Mouse (Mus musculus): ENCODE results near the gene Gpr83. TPM values are rescaled to one million over a fixed set of nuclear protein-coding genes. Genes with fewer than 3 reads are reported as not detected.

Gene Gpr83
- polyA plus RNA-seq, 1 experiment: 0.27 TPM

DNA sequence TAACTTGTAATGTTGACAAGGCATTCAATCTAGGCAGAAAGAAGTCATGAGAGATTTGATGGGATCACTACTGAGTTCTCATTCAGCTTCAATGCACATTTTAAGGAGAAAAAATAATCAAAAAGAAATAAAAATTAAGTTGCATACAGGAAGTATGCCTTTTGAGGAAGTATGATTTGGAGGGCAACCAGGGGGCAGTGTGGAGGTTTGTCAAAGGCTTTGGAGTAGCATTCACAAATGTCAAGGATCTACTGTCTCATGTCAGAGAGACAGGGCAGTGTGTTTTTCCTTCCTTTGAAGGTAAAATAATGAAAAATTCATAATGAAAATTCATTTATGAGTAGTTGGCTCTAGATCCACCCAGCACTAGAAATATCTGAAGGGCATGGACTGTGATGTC, 25.1 kb downstream of the Gpr83 start:
- H3K4me3 ChIP-seq (ENCODE audit: low read depth, low read length): no peak overlapping the region
- peaks cover 4% of the 10 kb centered on the region; the same call in 1 of the 2 replicates for H3K4me1 ChIP-seq (ENCODE audit: control insufficient read depth, insufficient read depth, insufficient read length, low read length)
- H3K27ac ChIP-seq (ENCODE audit: insufficient read depth, low read depth, low read length): no peak overlapping the region
- H3K36me3 ChIP-seq (ENCODE audit: control insufficient read depth, insufficient read depth, low read length): no peaks in the 10 kb centered on the region
- TF ChIP-seq POLR2A (IDR thresholded peaks at IDR 0.05; ENCODE audit: low read depth, low read length): no peak
- TF ChIP-seq CTCF (IDR thresholded peaks at IDR 0.05; ENCODE audit: extremely low read depth, insufficient read length, insufficient replicate concordance, low read depth, low read length): no peak
- no peaks in the 10 kb centered on the region for H3K27me3 ChIP-seq (ENCODE audit: control insufficient read depth, insufficient read depth, low read length)

DNA sequence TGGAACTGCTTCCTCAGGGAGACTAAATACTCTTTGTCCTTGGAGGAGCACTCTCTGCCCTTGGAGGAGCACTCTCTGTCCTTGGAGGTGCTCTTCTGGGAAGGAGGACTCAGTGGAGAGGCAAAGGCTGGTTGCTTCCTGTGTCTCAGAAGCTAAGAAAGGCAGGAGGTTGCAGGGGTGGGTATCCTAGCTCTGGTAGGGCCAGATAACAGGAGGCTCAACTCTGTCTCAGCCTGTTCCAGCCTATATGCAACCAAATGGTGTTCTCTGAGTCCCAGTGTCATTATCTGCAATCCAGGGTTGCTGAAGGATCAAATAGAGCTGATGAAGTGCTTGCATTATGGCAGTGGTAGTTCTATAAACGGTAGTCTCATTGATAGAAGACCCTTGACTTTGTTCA, 25.9 kb downstream of the Gpr83 start:
- TF ChIP-seq POLR2A (IDR thresholded peaks at IDR 0.05; ENCODE audit: low read depth, low read length): no peak
- TF ChIP-seq CTCF (IDR thresholded peaks at IDR 0.05; ENCODE audit: extremely low read depth, insufficient read length, insufficient replicate concordance, low read depth, low read length): no peak
- Histone ChIP-seq H3K4me3 (ENCODE audit: low read depth, low read length) (no peak overlapping the region), H3K36me3 (ENCODE audit: control insufficient read depth, insufficient read depth, low read length) (no peaks in the 10 kb centered on the region), H3K4me1 (ENCODE audit: control insufficient read depth, insufficient read depth, insufficient read length, low read length) (peaks cover 4% of the 10 kb centered on the region; the same call in 1 of the 2 replicates), H3K27me3 (ENCODE audit: control insufficient read depth, insufficient read depth, low read length) (no peaks in the 10 kb centered on the region), H3K27ac (ENCODE audit: insufficient read depth, low read depth, low read length) (no peak overlapping the region)
- 63% methylated on average over 1 of the region's 1 CpGs for WGBS

DNA sequence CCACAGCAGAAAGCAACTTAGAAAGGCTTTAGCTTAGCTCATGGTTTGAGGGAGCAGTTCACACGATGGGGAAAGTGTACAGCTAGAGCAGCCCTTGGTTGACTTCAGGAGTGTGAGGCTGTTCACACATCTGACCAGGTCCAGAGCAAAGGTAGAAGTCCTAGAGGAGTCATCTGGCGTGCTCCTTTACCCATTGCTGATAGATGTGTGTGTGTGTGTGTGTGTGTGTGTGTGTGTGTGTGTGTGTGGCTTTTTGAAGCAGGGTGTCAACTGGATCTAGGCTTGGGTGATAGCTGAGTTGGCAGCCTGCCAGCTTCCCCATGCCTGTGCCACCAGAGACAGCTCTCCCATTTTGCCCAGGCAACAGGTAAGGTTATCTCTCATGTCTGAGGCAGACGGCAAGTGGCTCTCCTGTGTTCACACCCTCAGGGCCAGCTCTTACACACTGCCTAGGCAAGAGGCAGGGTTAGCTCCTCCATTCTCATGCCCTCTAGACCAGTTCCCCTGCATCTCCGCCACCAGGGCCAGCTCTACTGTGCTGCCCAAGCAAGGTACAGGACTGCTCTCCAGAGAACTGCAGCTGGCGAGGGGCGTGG, 27.9 kb downstream of the Gpr83 start:
- no peak for TF ChIP-seq POLR2A (IDR thresholded peaks at IDR 0.05; ENCODE audit: low read depth, low read length)
- no peak for TF ChIP-seq CTCF (IDR thresholded peaks at IDR 0.05; ENCODE audit: extremely low read depth, insufficient read length, insufficient replicate concordance, low read depth, low read length)
- WGBS: 50% methylated on average over 6 of the region's 6 CpGs
- Histone ChIP-seq H3K27ac (ENCODE audit: insufficient read depth, low read depth, low read length) (no peak overlapping the region), H3K36me3 (ENCODE audit: control insufficient read depth, insufficient read depth, low read length) (no peaks in the 10 kb centered on the region), H3K4me1 (ENCODE audit: control insufficient read depth, insufficient read depth, insufficient read length, low read length) (peaks cover 4% of the 10 kb centered on the region; the same call in 1 of the 2 replicates), H3K4me3 (ENCODE audit: low read depth, low read length) (no peak overlapping the region), H3K27me3 (ENCODE audit: control insufficient read depth, insufficient read depth, low read length) (no peaks in the 10 kb centered on the region)

DNA sequence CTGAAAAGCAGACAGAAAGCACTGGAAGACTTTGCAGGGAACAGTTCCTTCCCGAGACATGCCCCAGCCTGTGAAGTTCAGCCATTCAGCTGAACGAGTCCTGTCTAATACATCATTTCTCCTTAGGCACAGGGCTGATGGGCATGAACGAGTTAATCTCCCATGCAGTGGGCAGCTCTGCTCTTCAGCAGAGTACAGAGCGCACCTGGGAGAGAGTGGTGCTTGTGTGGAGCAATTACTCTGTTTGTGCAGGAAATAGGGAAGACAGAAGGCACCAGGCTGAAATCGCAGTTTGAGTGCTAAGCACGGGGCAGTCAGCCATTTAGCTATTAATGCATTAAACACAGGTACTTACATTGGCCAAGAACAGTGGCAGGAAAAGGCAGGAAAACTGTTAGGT, 28.7 kb downstream of the Gpr83 start:
- 56% methylated on average over 6 of the region's 6 CpGs for WGBS
- TF ChIP-seq CTCF (IDR thresholded peaks at IDR 0.05; ENCODE audit: extremely low read depth, insufficient read length, insufficient replicate concordance, low read depth, low read length) (no peak), POLR2A (IDR thresholded peaks at IDR 0.05; ENCODE audit: low read depth, low read length) (no peak)
- no peaks in the 10 kb centered on the region for H3K36me3 ChIP-seq (ENCODE audit: control insufficient read depth, insufficient read depth, low read length)
- H3K4me1 ChIP-seq (ENCODE audit: control insufficient read depth, insufficient read depth, insufficient read length, low read length): peaks cover 4% of the 10 kb centered on the region; the same call in 1 of the 2 replicates
- H3K4me3 ChIP-seq (ENCODE audit: low read depth, low read length): no peak overlapping the region
- H3K27me3 ChIP-seq (ENCODE audit: control insufficient read depth, insufficient read depth, low read length): no peaks in the 10 kb centered on the region
- no peak overlapping the region for H3K27ac ChIP-seq (ENCODE audit: insufficient read depth, low read depth, low read length)

DNA sequence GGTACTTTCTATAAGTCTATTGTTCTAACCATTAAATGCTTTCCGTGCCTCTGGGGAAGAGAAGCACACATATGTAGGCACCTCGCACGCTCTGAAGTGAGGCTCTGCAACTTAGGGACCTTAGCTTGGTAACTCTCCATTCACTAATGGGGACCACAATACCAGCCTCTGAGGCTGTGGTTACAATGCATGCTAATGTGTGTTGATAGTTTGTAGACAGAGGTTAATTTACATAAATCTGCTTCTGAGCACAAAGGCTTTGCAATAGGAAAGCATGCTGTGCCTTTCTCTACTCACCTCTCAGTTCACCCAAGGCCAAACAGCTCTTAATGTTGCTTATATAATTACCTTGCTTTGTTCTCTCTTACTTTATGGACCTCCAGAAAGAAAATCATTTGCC, 30.7 kb downstream of the Gpr83 start:
- Histone ChIP-seq H3K4me1 (ENCODE audit: control insufficient read depth, insufficient read depth, insufficient read length, low read length) (peaks cover 4% of the 10 kb centered on the region; the same call in 1 of the 2 replicates), H3K27ac (ENCODE audit: insufficient read depth, low read depth, low read length) (no peak overlapping the region), H3K4me3 (ENCODE audit: low read depth, low read length) (no peak overlapping the region), H3K36me3 (ENCODE audit: control insufficient read depth, insufficient read depth, low read length) (no peaks in the 10 kb centered on the region), H3K27me3 (ENCODE audit: control insufficient read depth, insufficient read depth, low read length) (no peaks in the 10 kb centered on the region)
- no peak for TF ChIP-seq POLR2A (IDR thresholded peaks at IDR 0.05; ENCODE audit: low read depth, low read length)
- TF ChIP-seq CTCF (IDR thresholded peaks at IDR 0.05; ENCODE audit: extremely low read depth, insufficient read length, insufficient replicate concordance, low read depth, low read length): no peak
- 96% methylated on average over 3 of the region's 3 CpGs for WGBS

DNA sequence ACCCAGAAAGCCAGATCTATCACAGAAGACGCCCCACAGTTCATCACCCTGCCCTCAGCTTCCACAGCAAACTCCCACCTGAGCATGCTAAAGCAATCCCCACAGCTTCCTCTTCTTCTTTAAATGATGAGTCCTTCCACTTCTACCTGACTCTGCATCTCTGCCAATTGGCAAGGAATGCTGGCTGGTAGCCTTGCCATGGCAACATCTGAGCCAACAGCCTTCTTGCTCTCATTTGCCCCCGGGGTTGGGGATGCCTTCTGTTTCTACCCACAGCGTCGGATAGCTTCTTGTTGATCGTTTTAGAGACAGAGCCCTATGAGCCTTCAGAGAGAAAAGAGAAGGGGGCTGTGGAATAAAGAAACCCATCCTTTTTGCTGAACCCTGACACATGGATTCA, 31.9 kb downstream of the Gpr83 start:
- H3K36me3 ChIP-seq (ENCODE audit: control insufficient read depth, insufficient read depth, low read length): no peaks in the 10 kb centered on the region
- H3K4me1 ChIP-seq (ENCODE audit: control insufficient read depth, insufficient read depth, insufficient read length, low read length): peaks cover 4% of the 10 kb centered on the region; the same call in 1 of the 2 replicates
- TF ChIP-seq CTCF (IDR thresholded peaks at IDR 0.05; ENCODE audit: extremely low read depth, insufficient read length, insufficient replicate concordance, low read depth, low read length): no peak
- TF ChIP-seq POLR2A (IDR thresholded peaks at IDR 0.05; ENCODE audit: low read depth, low read length): no peak
- WGBS: 92% methylated on average over 5 of the region's 5 CpGs
- no peaks in the 10 kb centered on the region for H3K27me3 ChIP-seq (ENCODE audit: control insufficient read depth, insufficient read depth, low read length)
- H3K27ac ChIP-seq (ENCODE audit: insufficient read depth, low read depth, low read length): no peak overlapping the region
- no peak overlapping the region for H3K4me3 ChIP-seq (ENCODE audit: low read depth, low read length)

DNA sequence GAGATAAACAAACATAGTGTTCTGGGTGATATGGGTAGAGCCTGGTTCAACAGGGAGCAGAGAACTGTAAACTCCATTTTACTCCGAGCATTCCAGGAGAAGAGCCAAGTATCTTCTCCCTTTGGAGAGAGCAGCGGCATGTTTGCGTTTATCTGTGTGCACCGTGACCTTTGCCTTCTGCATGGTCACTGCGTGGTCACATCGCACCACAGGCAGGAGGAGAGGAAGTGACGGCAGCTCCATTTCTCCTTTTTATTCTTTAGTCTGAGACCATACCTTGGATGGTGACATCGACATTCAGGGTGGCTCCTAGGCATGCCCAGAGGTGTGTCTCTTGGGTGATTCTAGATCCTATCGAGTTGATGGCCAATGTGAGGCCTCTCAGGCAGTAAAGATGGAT, 33.4 kb downstream of the Gpr83 start:
- Histone ChIP-seq H3K27ac (ENCODE audit: insufficient read depth, low read depth, low read length) (no peak overlapping the region), H3K27me3 (ENCODE audit: control insufficient read depth, insufficient read depth, low read length) (no peaks in the 10 kb centered on the region), H3K4me3 (ENCODE audit: low read depth, low read length) (no peak overlapping the region), H3K4me1 (ENCODE audit: control insufficient read depth, insufficient read depth, insufficient read length, low read length) (no peaks in the 10 kb centered on the region), H3K36me3 (ENCODE audit: control insufficient read depth, insufficient read depth, low read length) (no peaks in the 10 kb centered on the region)
- TF ChIP-seq POLR2A (IDR thresholded peaks at IDR 0.05; ENCODE audit: low read depth, low read length) (no peak), CTCF (IDR thresholded peaks at IDR 0.05; ENCODE audit: extremely low read depth, insufficient read length, insufficient replicate concordance, low read depth, low read length) (no peak)
- 67% methylated on average over 9 of the region's 9 CpGs for WGBS

All from small intestine, adult 2 months (tissue).